9 mouse cellular contexts compared by ENCODE assay signal in the genomic region with DNA sequence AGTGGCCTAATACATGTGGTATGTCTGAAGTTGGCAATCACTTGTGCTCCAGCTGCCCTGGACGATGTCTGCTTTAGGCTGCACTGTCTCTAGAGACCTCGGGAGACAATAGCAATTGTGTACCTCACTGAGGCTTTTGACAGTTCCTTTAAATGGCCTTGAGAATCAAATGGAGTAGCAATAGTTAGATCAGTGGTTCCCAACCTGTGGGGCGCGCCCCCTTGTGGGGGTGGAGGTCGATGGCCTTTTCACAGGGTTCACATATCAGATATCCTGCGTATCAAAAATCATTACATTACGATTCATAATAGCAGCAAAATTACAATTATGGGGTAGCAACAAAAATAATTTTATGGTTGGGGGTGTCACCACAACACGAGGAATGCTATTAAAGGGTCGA. TPM values are rescaled to one million over a fixed set of nuclear protein-coding genes. Genes with fewer than 3 reads are reported as not detected.
DNase-seq lines count a peak whose midpoint lies in the region; ATAC-seq lines count a peak whose summit lies in the region.
"Had no signal": no experiment of that assay in that cellular context is flagged by ENCODE, and none has a peak within 500 bp of the region (broad histone marks: within the 10 kb centered on the region; RNA-seq: fewer than 3 reads in every experiment).

No protein-coding gene starts in this region.

- H3K4me1 ChIP-seq in liver, embryonic 12.5 days: no peaks in the 10 kb centered on the region
- H3K4me1 ChIP-seq: limb, embryonic 13.5 days had no signal

- no peak overlapping the region for H3K27ac ChIP-seq in liver, embryonic 12.5 days
- H3K27ac ChIP-seq: limb, embryonic 13.5 days had no signal

- WGBS in liver, embryonic 12.5 days (ENCODE audit: insufficient replicate concordance): 38% methylated on average over 9 of the region's 9 CpGs

- DNase-seq in cerebellum, adult 11 months: peak; percentile 12
- peak; percentile 27 for DNase-seq in liver
- DNase-seq in adrenal gland, postnatal 14 days: peak; percentile 61
- DNase-seq in gastrocnemius, postnatal 36 days: peak; percentile 17 to 23
- peak; percentile 50 to 58 for DNase-seq in thymus, postnatal 36 days

- H3K9ac ChIP-seq in liver, embryonic 12.5 days: no peak overlapping the region
- H3K9ac ChIP-seq: limb, embryonic 13.5 days had no signal

- no peak overlapping the region for H3K4me3 ChIP-seq in liver, embryonic 12.5 days
- H3K4me3 ChIP-seq: limb, embryonic 13.5 days had no signal

- H3K9me3 ChIP-seq in liver, embryonic 12.5 days (replicated peaks): no peaks in the 10 kb centered on the region
- H3K9me3 ChIP-seq: limb, embryonic 13.5 days had no signal

- H3K36me3 ChIP-seq in liver, embryonic 12.5 days: no peaks in the 10 kb centered on the region
- H3K36me3 ChIP-seq: limb, embryonic 13.5 days had no signal

- no peaks in the 10 kb centered on the region for H3K27me3 ChIP-seq in liver, embryonic 12.5 days (replicated peaks)
- H3K27me3 ChIP-seq: limb, embryonic 13.5 days had no signal

- ATAC-seq in cerebellum, adult (ENCODE audit: insufficient number of reproducible peaks, low FRiP score, low TSS enrichment): no peak
- ATAC-seq in liver, embryonic 12.5 days: no peak
- ATAC-seq in megakaryocyte, adult 5-6 weeks (ENCODE audit: poor library complexity, severe bottlenecking): peak; percentile 77

- H3K4me2 ChIP-seq in liver, embryonic 12.5 days: no peak overlapping the region
- H3K4me2 ChIP-seq: limb, embryonic 13.5 days had no signal

- intact Hi-C loops in gastrocnemius, postnatal 36 days (cut with DNase I): loop anchor here (10.0 kb wide), 1 partner anchor 121 kb away; no protein-coding TSS in a partner anchor

RNA-seq across cellular contexts. Expression of gene Ubqln2, which starts 7.9 kb away (rescaled TPM):
- 7.6 and 7.9 TPM in 2 replicates for polyA plus RNA-seq in liver, embryonic 12.5 days (2016; fragmentation: Nextera tagmentation; extraction: Ambion mirVana)
- 55.7 and 58.6 TPM in 2 replicates for total RNA-seq in adrenal gland, postnatal 14 days (2021)
- total RNA-seq in gastrocnemius, postnatal 36 days (2021): 10 to 100 TPM; 13.8 to 16.9 TPM
- 46.0 and 46.4 TPM in 2 replicates for total RNA-seq in megakaryocyte, adult 5-6 weeks (2015)
- total RNA-seq in megakaryocyte, adult 5-6 weeks (2017): 6.6 and 10.0 TPM in 2 replicates

RNA-seq across cellular contexts. Expression of gene Cypt3, which starts 52.4 kb away (rescaled TPM):
- polyA plus RNA-seq in liver, embryonic 12.5 days (2016; fragmentation: Nextera tagmentation; extraction: Ambion mirVana): not detected in 2 replicates
- not detected in 2 replicates for total RNA-seq in adrenal gland, postnatal 14 days (2021)
- total RNA-seq in gastrocnemius, postnatal 36 days (2021): not detected
- not detected in 2 replicates for total RNA-seq in megakaryocyte, adult 5-6 weeks (2015)
- total RNA-seq in megakaryocyte, adult 5-6 weeks (2017): not detected in 2 replicates
- polyA plus RNA-seq: limb, embryonic 13.5 days had no signal
